Mouse (Mus musculus) midbrain, embryonic 15.5 days (tissue): ENCODE measurements at regions not wholly inside any gene's neighbourhood (a gene's known extent, or its start where the extent isn't known, plus 50 kb on each side); places are given as distances from the start of the nearest gene placed in this dataset.

ENCODE experiments used
- ATAC-seq: fragments of 200-750 bp; cut with Nextera tagmentation; replicated peaks from 2 replicates; pipeline ENCODE4 v1.8.0; 2017; ENCODE audit warnings: moderate TSS enrichment
- H3K27ac ChIP-seq: fragments of 300-500 bp; sonication (generic); 2 replicates; pipeline ENCODE4 v1.5.1; 2015; ENCODE audit warnings: mild to moderate bottlenecking, inconsistent platforms
- H3K27me3 ChIP-seq: fragments of 300-500 bp; sonication (generic); replicated peaks from 2 replicates; pipeline ENCODE4 v1.6.1; 2015; ENCODE audit warnings: inconsistent platforms
- H3K36me3 ChIP-seq: fragments of 300-500 bp; sonication (generic); replicated peaks from 2 replicates; pipeline ENCODE4 v1.6.1; 2015; ENCODE audit warnings: inconsistent platforms
- H3K4me1 ChIP-seq: fragments of 300-500 bp; sonication (generic); 2 replicates; pipeline ENCODE4 v1.6.1; 2015; ENCODE audit warnings: inconsistent platforms
- H3K4me2 ChIP-seq: fragments of 300-500 bp; sonication (generic); 2 replicates; pipeline ENCODE4 v1.6.1; 2015; ENCODE audit warnings: inconsistent platforms, mild to moderate bottlenecking, moderate library complexity
- H3K4me3 ChIP-seq: fragments of 300-500 bp; sonication (generic); 2 replicates; pipeline ENCODE4 v1.5.1; 2015; ENCODE audit warnings: mild to moderate bottlenecking, inconsistent platforms
- H3K9ac ChIP-seq: fragments of 300-500 bp; sonication (generic); 2 replicates; pipeline ENCODE4 v1.6.1; 2015; ENCODE audit warnings: mild to moderate bottlenecking, inconsistent platforms
- H3K9me3 ChIP-seq: fragments of 300-500 bp; sonication (generic); 2 replicates; pipeline ENCODE4 v1.6.1; 2016; ENCODE audit warnings: inconsistent platforms
- WGBS: fragments of 180-500 bp; shearing (Covaris S2); methylation state at CpG from one replicate; pipeline ENCODE4 v1.1.7; 2015; ENCODE audit warnings: mixed read lengths; 5-methylcytosine and 5-hydroxymethylcytosine counted together

GRCm38 (mm10) chr2:43254709-43255108 lies 300.4 kb upstream of the Kynu start:
- no peak for ATAC-seq
- Histone ChIP-seq H3K4me3 (no peak overlapping the region), H3K9ac (no peak overlapping the region), H3K27ac (no peak overlapping the region), H3K4me2 (no peak overlapping the region), H3K9me3 (no peaks in the 10 kb centered on the region), H3K27me3 (no peaks in the 10 kb centered on the region), H3K4me1 (no peaks in the 10 kb centered on the region), H3K36me3 (no peaks in the 10 kb centered on the region)
- 79% methylated on average over 3 of the region's 3 CpGs for WGBS

DNA sequence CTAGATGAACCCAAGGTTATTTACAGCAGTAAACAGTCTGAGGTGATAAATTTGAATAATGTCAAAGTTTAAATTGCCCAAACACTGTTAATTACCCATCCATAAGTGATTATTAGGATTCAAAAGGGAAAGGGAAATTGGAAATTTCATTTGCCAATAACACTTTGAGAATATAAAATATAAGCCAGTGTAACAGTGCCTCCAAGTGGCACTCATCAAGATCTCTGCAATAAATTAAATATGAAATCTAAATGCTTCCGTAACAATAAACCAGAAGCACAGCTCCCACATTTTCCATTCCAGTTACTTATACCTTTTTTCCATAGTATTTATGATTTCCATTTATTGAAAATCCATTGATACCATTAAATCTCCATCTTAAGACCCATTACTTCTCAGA lies 284.3 kb upstream of the Kynu start:
- Histone ChIP-seq H3K36me3 (no peaks in the 10 kb centered on the region), H3K9me3 (no peaks in the 10 kb centered on the region), H3K27me3 (no peaks in the 10 kb centered on the region), H3K4me1 (no peaks in the 10 kb centered on the region), H3K4me2 (no peak overlapping the region), H3K4me3 (no peak overlapping the region), H3K27ac (no peak overlapping the region), H3K9ac (no peak overlapping the region)
- no peak for ATAC-seq
- 77% methylated on average over 1 of the region's 1 CpGs for WGBS

DNA sequence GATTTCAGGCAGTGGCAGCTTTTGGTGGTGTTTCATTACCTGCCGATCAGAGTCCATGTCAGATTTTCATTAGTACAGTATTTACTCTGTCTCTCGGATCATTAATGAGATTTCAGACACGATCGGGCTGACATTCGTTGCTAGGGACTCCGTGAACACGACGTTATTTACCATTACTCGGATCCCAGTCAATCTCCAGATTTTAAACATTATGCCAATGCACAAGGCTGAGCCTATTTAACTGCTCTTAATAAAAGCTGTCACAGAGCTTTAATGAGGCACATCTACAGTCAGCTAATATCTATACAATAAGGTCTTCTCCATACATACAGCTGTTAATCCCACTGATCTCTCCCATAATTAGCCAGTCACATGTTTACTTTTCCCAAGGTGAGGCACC lies 283.0 kb upstream of the Kynu start:
- H3K4me1 ChIP-seq = no peaks in the 10 kb centered on the region
- no peaks in the 10 kb centered on the region for H3K9me3 ChIP-seq
- 0 out of 2 replicates have a peak, but pooled peaks have one; percentile 24 for ATAC-seq
- WGBS = 59% methylated on average over 9 of the region's 9 CpGs
- H3K27me3 ChIP-seq = no peaks in the 10 kb centered on the region
- no peaks in the 10 kb centered on the region for H3K36me3 ChIP-seq
- no peak overlapping the region for H3K4me3 ChIP-seq
- no peak overlapping the region for H3K27ac ChIP-seq
- no peak overlapping the region for H3K9ac ChIP-seq
- no peak overlapping the region for H3K4me2 ChIP-seq

DNA sequence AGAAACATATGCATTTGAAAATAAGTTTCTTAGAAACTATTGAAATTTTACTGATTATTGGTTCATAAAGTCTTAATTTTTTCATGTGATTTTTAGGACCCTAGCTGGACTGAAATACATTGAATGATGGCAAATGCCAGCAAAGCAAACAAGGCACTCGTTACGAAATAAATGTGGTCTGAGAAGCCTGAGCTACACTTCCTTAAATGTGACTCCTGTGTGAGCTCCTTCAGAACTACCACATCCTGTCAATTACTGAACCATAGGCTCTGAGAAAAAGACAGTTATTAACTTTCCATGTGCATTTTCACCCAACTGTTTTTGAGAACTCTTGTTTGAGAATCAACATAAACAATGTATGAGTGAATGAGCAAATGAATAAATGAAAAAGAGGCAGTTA lies 281.1 kb upstream of the Kynu start:
- Histone ChIP-seq H3K4me2 (no peak overlapping the region), H3K4me1 (no peaks in the 10 kb centered on the region), H3K4me3 (no peak overlapping the region), H3K9ac (no peak overlapping the region), H3K27ac (no peak overlapping the region), H3K27me3 (no peaks in the 10 kb centered on the region), H3K9me3 (no peaks in the 10 kb centered on the region), H3K36me3 (no peaks in the 10 kb centered on the region)
- WGBS = 87% methylated on average over 2 of the region's 2 CpGs
- no peak for ATAC-seq

GRCm38 (mm10) chr2:43295801-43296200 lies 259.3 kb upstream of the Kynu start:
- no peaks in the 10 kb centered on the region for H3K9me3 ChIP-seq
- H3K4me3 ChIP-seq = no peak overlapping the region
- H3K4me1 ChIP-seq = no peaks in the 10 kb centered on the region
- no peak for ATAC-seq
- no peak overlapping the region for H3K9ac ChIP-seq
- no peak overlapping the region for H3K4me2 ChIP-seq
- H3K27me3 ChIP-seq = no peaks in the 10 kb centered on the region
- WGBS = 89% methylated on average over 2 of the region's 2 CpGs
- H3K36me3 ChIP-seq = no peaks in the 10 kb centered on the region
- no peak overlapping the region for H3K27ac ChIP-seq

GRCm38 (mm10) chr2:43323836-43324235 lies 231.3 kb upstream of the Kynu start:
- no peaks in the 10 kb centered on the region for H3K36me3 ChIP-seq
- no peak overlapping the region for H3K4me3 ChIP-seq
- H3K9ac ChIP-seq = no peak overlapping the region
- ATAC-seq = no peak
- no peak overlapping the region for H3K4me2 ChIP-seq
- H3K9me3 ChIP-seq = no peaks in the 10 kb centered on the region
- no peak overlapping the region for H3K27ac ChIP-seq
- no peaks in the 10 kb centered on the region for H3K27me3 ChIP-seq
- WGBS = 100% methylated on average over 1 of the region's 1 CpGs
- no peaks in the 10 kb centered on the region for H3K4me1 ChIP-seq

DNA sequence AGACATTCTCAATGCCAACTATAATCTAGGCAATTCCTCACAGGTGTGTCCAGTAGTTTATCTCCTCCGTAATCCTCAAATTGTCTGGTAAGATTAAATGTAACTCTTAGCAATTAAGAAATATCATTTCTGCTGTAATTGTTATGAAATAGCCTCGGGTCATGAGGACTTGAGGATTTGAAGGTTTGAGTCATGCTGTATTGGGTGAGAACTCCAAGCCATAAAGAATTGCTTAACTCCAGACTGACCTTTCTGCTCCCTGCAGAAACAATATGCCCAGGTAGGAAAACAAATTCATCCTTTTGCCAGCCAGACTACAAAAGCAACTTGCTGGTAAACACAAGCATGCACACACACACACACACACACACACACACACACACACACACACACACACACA lies 190.8 kb upstream of the Kynu start:
- WGBS = 81% methylated on average over 2 of the region's 2 CpGs
- no peak for ATAC-seq
- H3K4me2 ChIP-seq = no peak overlapping the region
- no peaks in the 10 kb centered on the region for H3K4me1 ChIP-seq
- H3K27ac ChIP-seq = no peak overlapping the region
- H3K36me3 ChIP-seq = no peaks in the 10 kb centered on the region
- H3K9ac ChIP-seq = no peak overlapping the region
- no peak overlapping the region for H3K4me3 ChIP-seq
- H3K9me3 ChIP-seq = no peaks in the 10 kb centered on the region
- no peaks in the 10 kb centered on the region for H3K27me3 ChIP-seq

DNA sequence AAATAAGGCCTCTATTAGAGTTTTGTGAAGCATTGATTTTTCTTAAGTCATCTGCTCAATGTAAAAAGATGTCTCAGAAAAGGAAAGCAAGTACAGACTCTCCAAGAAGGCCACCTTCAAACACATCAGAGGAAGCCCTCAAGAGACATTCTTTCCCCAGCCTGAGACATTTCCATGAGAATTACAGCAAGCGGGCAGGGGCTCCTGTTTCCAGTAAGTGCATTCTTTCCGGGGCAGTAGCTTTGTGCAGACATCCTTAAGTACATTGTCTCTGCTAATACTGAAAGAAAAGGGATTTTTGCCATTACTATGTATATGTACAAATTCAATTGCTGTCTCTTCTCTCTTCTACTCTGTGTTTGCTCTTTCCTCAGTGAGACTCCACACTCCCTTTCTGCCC lies 189.3 kb upstream of the Kynu start:
- 28% methylated on average over 2 of the region's 2 CpGs for WGBS

DNA sequence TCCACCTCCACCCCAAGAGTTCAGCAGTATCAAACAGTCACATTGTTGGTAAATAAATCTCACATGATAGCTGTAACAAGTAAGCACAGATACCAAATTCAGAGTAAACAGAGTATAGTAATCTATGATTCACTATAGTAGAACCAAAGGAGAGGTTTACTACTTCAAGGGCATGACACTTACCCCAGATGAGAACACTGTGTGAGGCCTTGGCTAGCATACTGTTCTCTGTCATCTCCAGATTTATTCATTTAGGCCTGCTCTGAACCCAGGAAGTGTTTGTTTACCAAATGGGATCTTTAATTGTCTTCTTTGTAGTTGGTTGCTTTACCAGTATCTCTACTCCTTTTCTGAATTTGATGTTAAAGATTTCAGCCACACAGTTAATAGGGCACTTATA lies 151.8 kb upstream of the Kynu start:
- Histone ChIP-seq H3K36me3 (no peaks in the 10 kb centered on the region), H3K4me1 (no peaks in the 10 kb centered on the region), H3K4me3 (no peak overlapping the region), H3K9me3 (no peaks in the 10 kb centered on the region), H3K27me3 (no peaks in the 10 kb centered on the region), H3K4me2 (no peak overlapping the region), H3K27ac (no peak overlapping the region), H3K9ac (no peak overlapping the region)
- ATAC-seq = no peak

More for the DNA sequence above, 189.3 kb upstream of the Kynu start:
- no peaks in the 10 kb centered on the region for H3K9me3 ChIP-seq
- no peaks in the 10 kb centered on the region for H3K36me3 ChIP-seq
- no peak overlapping the region for H3K4me2 ChIP-seq
- no peak for ATAC-seq
- H3K4me3 ChIP-seq = no peak overlapping the region
- no peaks in the 10 kb centered on the region for H3K4me1 ChIP-seq
- no peak overlapping the region for H3K9ac ChIP-seq
- no peak overlapping the region for H3K27ac ChIP-seq
- H3K27me3 ChIP-seq = no peaks in the 10 kb centered on the region

GRCm38 (mm10) chr2:43404163-43404967 lies 150.8 kb upstream of the Kynu start:
- no peak for ATAC-seq
- no peaks in the 10 kb centered on the region for H3K36me3 ChIP-seq
- no peak overlapping the region for H3K4me3 ChIP-seq
- H3K4me1 ChIP-seq = no peaks in the 10 kb centered on the region
- H3K9me3 ChIP-seq = no peaks in the 10 kb centered on the region
- no peak overlapping the region for H3K27ac ChIP-seq
- H3K27me3 ChIP-seq = no peaks in the 10 kb centered on the region
- no peak overlapping the region for H3K4me2 ChIP-seq
- 90% methylated on average over 6 of the region's 6 CpGs for WGBS
- no peak overlapping the region for H3K9ac ChIP-seq

DNA sequence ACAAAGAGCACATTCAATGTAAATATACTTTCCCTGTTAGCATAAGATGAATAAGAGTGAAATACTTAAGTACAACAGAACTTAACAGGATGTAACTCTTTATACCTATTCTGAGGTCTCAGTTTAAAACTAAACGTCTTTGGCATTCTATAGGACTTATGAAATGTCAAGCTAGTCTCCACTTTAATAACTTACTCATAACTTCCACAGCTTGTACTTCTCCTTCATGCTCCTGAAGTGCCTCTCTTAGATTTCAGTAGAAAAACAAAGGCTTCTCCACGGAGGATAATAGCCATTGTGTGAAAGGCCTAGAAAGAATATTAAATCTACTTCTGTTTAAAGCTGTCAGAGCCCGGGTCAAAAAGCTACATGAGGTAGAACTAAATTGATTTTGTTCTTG lies 117.9 kb upstream of the Kynu start:
- Histone ChIP-seq H3K9me3 (no peaks in the 10 kb centered on the region), H3K4me2 (no peak overlapping the region), H3K36me3 (no peaks in the 10 kb centered on the region), H3K4me1 (no peaks in the 10 kb centered on the region), H3K27ac (no peak overlapping the region), H3K4me3 (no peak overlapping the region), H3K27me3 (no peaks in the 10 kb centered on the region), H3K9ac (no peak overlapping the region)
- WGBS = 20% methylated on average over 3 of the region's 3 CpGs
- no peak for ATAC-seq

- Histone ChIP-seq H3K4me1 (no peaks in the 10 kb centered on the region), H3K4me2 (no peak overlapping the region), H3K27me3 (no peaks in the 10 kb centered on the region), H3K27ac (no peak overlapping the region), H3K9me3 (no peaks in the 10 kb centered on the region), H3K9ac (no peak overlapping the region), H3K4me3 (no peak overlapping the region), H3K36me3 (no peaks in the 10 kb centered on the region)
- 76% methylated on average over 10 of the region's 10 CpGs for WGBS
- ATAC-seq = no peak
Measured at GRCm38 (mm10) chr2:43455158-43455873, 99.8 kb upstream of the Kynu start.

DNA sequence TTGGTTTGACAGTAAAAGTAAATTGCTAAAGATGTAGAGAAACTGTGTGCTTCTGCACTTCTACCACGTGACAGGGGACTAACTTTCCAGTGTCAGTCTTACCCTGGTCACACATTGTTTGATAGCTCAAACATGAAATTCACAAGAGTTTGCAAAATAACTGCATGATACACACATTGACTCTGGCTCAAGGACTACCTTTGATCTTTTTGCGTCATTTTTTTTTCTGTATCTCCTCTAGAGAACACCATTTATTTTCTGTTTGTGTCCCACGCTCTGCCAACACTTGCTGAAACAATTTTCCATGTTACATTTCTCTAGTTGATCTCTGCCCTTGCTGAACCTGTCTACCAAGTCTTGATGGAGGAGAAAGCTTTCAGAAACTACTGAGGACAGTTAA lies 86.0 kb upstream of the Kynu start:
- no peak overlapping the region for H3K4me2 ChIP-seq

More for the DNA sequence above, 86.0 kb upstream of the Kynu start:
- H3K36me3 ChIP-seq = no peaks in the 10 kb centered on the region
- no peak overlapping the region for H3K9ac ChIP-seq
- WGBS = 79% methylated on average over 3 of the region's 3 CpGs
- ATAC-seq = no peak
- no peaks in the 10 kb centered on the region for H3K4me1 ChIP-seq
- no peaks in the 10 kb centered on the region for H3K9me3 ChIP-seq
- no peaks in the 10 kb centered on the region for H3K27me3 ChIP-seq
- H3K27ac ChIP-seq = no peak overlapping the region
- H3K4me3 ChIP-seq = no peak overlapping the region
